Mouse (Mus musculus) left cerebral cortex, postnatal 25 days (tissue): ENCODE results near the gene Gm45753. TPM values are rescaled to one million over a fixed set of nuclear protein-coding genes. Genes with fewer than 3 reads are reported as not detected.

Experiments
- DNase-seq, 2 experiments: peaks; one replicate each; pipeline ENCODE4 v3.0.0; 2022; ENCODE audit warnings: low spot score in 2 of 2, mixed read lengths in 1 of 2
- intact Hi-C: fragments of 180-260 bp; cut with DNase I; formaldehyde crosslinking; loops from one replicate; pipeline ENCODE4 v1.15.1; 2025
- total RNA-seq, 2 experiments: library from RNA; stranded (reverse); gene quantifications; 2 replicates each; pipeline ENCODE4 v1.2.3; 2021

The Gm45753 gene
- total RNA-seq, 2 experiments from 2014 or later = not detected

- intact Hi-C loops = no loop called here
- DNase-seq = no peak
Observed at GRCm38 (mm10) chr8:45281630-45282029, 26.6 kb downstream of the Gm45753 start.

GRCm38 (mm10) chr8:45277453-45277852 is 30.8 kb downstream of the Gm45753 start:
- intact Hi-C loops = no loop called here

GRCm38 (mm10) chr8:45274317-45274716 is 33.9 kb downstream of the Gm45753 start:
- no peak for DNase-seq
- intact Hi-C loops = no loop called here

More at GRCm38 (mm10) chr8:45277453-45277852, 30.8 kb downstream of the Gm45753 start:
- DNase-seq = no peak

GRCm38 (mm10) chr8:45269056-45269455 is 39.2 kb downstream of the Gm45753 start:
- intact Hi-C loops = no loop called here
- DNase-seq = no peak

- intact Hi-C loops = no loop called here
- no peak for DNase-seq
Observed at GRCm38 (mm10) chr8:45268485-45268884, 39.8 kb downstream of the Gm45753 start.

GRCm38 (mm10) chr8:45267611-45268391 is 40.5 kb downstream of the Gm45753 start:
- intact Hi-C loops = no loop called here
- no peak for DNase-seq

GRCm38 (mm10) chr8:45266993-45267392 is 41.3 kb downstream of the Gm45753 start:
- no peak for DNase-seq
- intact Hi-C loops = no loop called here

- DNase-seq = no peak
- intact Hi-C loops = no loop called here
Observed at GRCm38 (mm10) chr8:45264918-45265317, 43.3 kb downstream of the Gm45753 start.

- intact Hi-C loops = no loop called here
- DNase-seq = no peak
Observed at GRCm38 (mm10) chr8:45262851-45263250, 45.4 kb downstream of the Gm45753 start.

GRCm38 (mm10) chr8:45261920-45262319 is 46.3 kb downstream of the Gm45753 start, which contains the start of gene F11:
F11 (minus strand) TSS chr8:45262031.
- intact Hi-C loops = no loop called here
- no peak for DNase-seq

GRCm38 (mm10) chr8:45258421-45258820 is 49.8 kb downstream of the Gm45753 start:
- DNase-seq = no peak

GRCm38 (mm10) chr8:45255040-45255439 is 53.2 kb downstream of the Gm45753 start:
- DNase-seq = peak in 1 of 2 experiments; percentile 34
- intact Hi-C loops = no loop called here

More at GRCm38 (mm10) chr8:45258421-45258820, 49.8 kb downstream of the Gm45753 start:
- intact Hi-C loops = no loop called here

GRCm38 (mm10) chr8:45254194-45254842 is 53.9 kb downstream of the Gm45753 start:
- DNase-seq = no peak
- intact Hi-C loops = no loop called here

- DNase-seq = peak in 1 of 2 experiments; percentile 42
- intact Hi-C loops = no loop called here
Observed at GRCm38 (mm10) chr8:45253586-45253985, 54.7 kb downstream of the Gm45753 start.

GRCm38 (mm10) chr8:45253111-45253510 is 55.2 kb downstream of the Gm45753 start:
- intact Hi-C loops = no loop called here
- no peak for DNase-seq

GRCm38 (mm10) chr8:45246307-45246706 is 62.0 kb downstream of the Gm45753 start:
- no peak for DNase-seq
- intact Hi-C loops = no loop called here

GRCm38 (mm10) chr8:45239363-45239762 is 68.9 kb downstream of the Gm45753 start:
- no peak for DNase-seq
- intact Hi-C loops = loop anchor here (10.0 kb wide), 1 partner anchor 305 kb away; the partner anchor contains the start of gene Fat1

- intact Hi-C loops = loop anchor here (10.0 kb wide), 1 partner anchor 303 kb away; the partner anchor contains the start of gene Fat1
- peak; percentile 61 to 76 for DNase-seq
Observed at GRCm38 (mm10) chr8:45238282-45238681, 70.0 kb downstream of the Gm45753 start.

- intact Hi-C loops = loop anchor here (1.0 to 10.0 kb wide), 2 partner anchors 168 to 302 kb away; partner anchors contain the start of gene Fat1
- peak; percentile 49 to 50 for DNase-seq
Observed at GRCm38 (mm10) chr8:45236164-45236912, 71.9 kb downstream of the Gm45753 start.

GRCm38 (mm10) chr8:45235228-45235627 is 73.0 kb downstream of the Gm45753 start:
- peak in 1 of 2 experiments; percentile 28 for DNase-seq
- intact Hi-C loops = loop anchor here (10.0 kb wide), 1 partner anchor 300 kb away; the partner anchor contains the start of gene Fat1
